Mouse (Mus musculus): ENCODE measurements around the gene Plcb2. TPM values are rescaled to one million over a fixed set of nuclear protein-coding genes. Genes with fewer than 3 reads are reported as not detected.
A peak's percentile ranks its signal among the peaks of the same experiment; 100 is the strongest.

Gene Plcb2
- polyA plus RNA-seq, 1 experiment from 2014 or later = 0.64 TPM

DNA sequence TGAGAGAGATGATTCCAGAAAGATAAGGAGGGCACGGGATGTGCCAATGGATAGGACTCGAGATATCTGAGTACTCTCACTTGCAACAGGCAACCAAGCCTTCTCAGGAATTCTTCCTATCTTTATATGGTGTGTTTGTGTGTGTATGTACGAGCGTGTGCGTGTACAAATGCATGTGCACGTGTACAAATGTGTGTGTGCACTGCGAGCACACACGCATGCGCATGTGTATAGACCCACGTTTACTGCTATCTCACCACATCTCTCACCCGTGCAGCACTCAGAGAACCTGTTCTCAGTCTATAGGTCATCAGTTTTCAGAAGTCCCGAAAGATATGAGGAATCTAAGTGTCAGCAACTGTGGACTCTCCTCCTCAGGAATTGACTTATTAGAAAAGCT lies 68.7 kb downstream of the Plcb2 start:
- peaks cover 10% of the 10 kb centered on the region for H3K4me1 ChIP-seq (replicated peaks; ENCODE audit: control insufficient read depth, insufficient read depth)
- H3K27ac ChIP-seq (replicated peaks) = peak overlapping the region; percentile 37; the same call in 1 of the 2 replicates
- H3K9ac ChIP-seq (ENCODE audit: low read length) = no peak overlapping the region
- H3K4me2 ChIP-seq (replicated peaks; ENCODE audit: low read depth) = peak overlapping the region; percentile 43
- H3K4me3 ChIP-seq (ENCODE audit: low read depth, low read length) = 0 out of 2 replicates have a peak overlapping the region, but pooled peaks have one; percentile 32
- no peaks in the 10 kb centered on the region for H3K9me3 ChIP-seq (ENCODE audit: control insufficient read depth, low read length)
- no peak for DNase-seq (ENCODE audit: low spot score)
- 76% methylated on average over 12 of the region's 12 CpGs for WGBS
- TF ChIP-seq EP300 (optimal IDR thresholded peaks at IDR 0.05) (no peak), CTCF (IDR thresholded peaks at IDR 0.05; ENCODE audit: low read depth) (no peak)
- no peaks in the 10 kb centered on the region for H3K36me3 ChIP-seq (ENCODE audit: control insufficient read depth, insufficient read depth, low read length)
- no peak for ATAC-seq (ENCODE audit: low FRiP score, low TSS enrichment)
- H3K27me3 ChIP-seq (ENCODE audit: control insufficient read depth, insufficient read depth, low read length) = no peaks in the 10 kb centered on the region

- TF ChIP-seq EP300 (optimal IDR thresholded peaks at IDR 0.05) (no peak), CTCF (IDR thresholded peaks at IDR 0.05; ENCODE audit: low read depth) (no peak)
- H3K36me3 ChIP-seq (ENCODE audit: control insufficient read depth, insufficient read depth, low read length) = no peaks in the 10 kb centered on the region
- no peak overlapping the region for H3K9ac ChIP-seq (ENCODE audit: low read length)
- 68% methylated on average over 1 of the region's 1 CpGs for WGBS
- H3K4me2 ChIP-seq (replicated peaks; ENCODE audit: low read depth) = no peak overlapping the region
- H3K9me3 ChIP-seq (ENCODE audit: control insufficient read depth, low read length) = no peaks in the 10 kb centered on the region
- DNase-seq (ENCODE audit: low spot score) = peak; percentile 55
- no peaks in the 10 kb centered on the region for H3K27me3 ChIP-seq (ENCODE audit: control insufficient read depth, insufficient read depth, low read length)
- peak; percentile 11; the same call in 1 of the 2 replicates for ATAC-seq (ENCODE audit: low FRiP score, low TSS enrichment)
- H3K4me1 ChIP-seq (replicated peaks; ENCODE audit: control insufficient read depth, insufficient read depth) = peaks cover 10% of the 10 kb centered on the region
- peak overlapping the region; percentile 37 for H3K27ac ChIP-seq (replicated peaks)
- no peak overlapping the region for H3K4me3 ChIP-seq (ENCODE audit: low read depth, low read length)
Measured at GRCm38 (mm10) chr2:118659077-118659476, 69.2 kb downstream of the Plcb2 start.

GRCm38 (mm10) chr2:118658457-118658856 lies 69.8 kb downstream of the Plcb2 start:
- Histone ChIP-seq H3K9me3 (ENCODE audit: control insufficient read depth, low read length) (no peaks in the 10 kb centered on the region), H3K9ac (ENCODE audit: low read length) (no peak overlapping the region), H3K27me3 (ENCODE audit: control insufficient read depth, insufficient read depth, low read length) (no peaks in the 10 kb centered on the region), H3K36me3 (ENCODE audit: control insufficient read depth, insufficient read depth, low read length) (no peaks in the 10 kb centered on the region), H3K27ac (replicated peaks) (peak overlapping the region; percentile 37), H3K4me1 (replicated peaks; ENCODE audit: control insufficient read depth, insufficient read depth) (peaks cover 9% of the 10 kb centered on the region), H3K4me3 (ENCODE audit: low read depth, low read length) (no peak overlapping the region), H3K4me2 (replicated peaks; ENCODE audit: low read depth) (no peak overlapping the region)
- TF ChIP-seq CTCF (IDR thresholded peaks at IDR 0.05; ENCODE audit: low read depth) (no peak), EP300 (optimal IDR thresholded peaks at IDR 0.05) (no peak)
- ATAC-seq (ENCODE audit: low FRiP score, low TSS enrichment) (peak; percentile 87), DNase-seq (ENCODE audit: low spot score) (peak; percentile 81)
- 28% methylated on average over 4 of the region's 4 CpGs for WGBS

Other genes with a start within 250 kb of the Plcb2 start
- gene Srp14, start 248.7 kb downstream of the Plcb2 start, polyA plus RNA-seq (2015; fragmentation: Nextera tagmentation; extraction: Ambion mirVana) = 175 and 180 TPM in 2 replicates
- 2.3 and 2.8 TPM in 2 replicates for gene Bmf, start 178.8 kb downstream of the Plcb2 start, polyA plus RNA-seq (2015; fragmentation: Nextera tagmentation; extraction: Ambion mirVana)
- 9.8 and 11.4 TPM in 2 replicates for gene Bub1b, start 130.2 kb downstream of the Plcb2 start, polyA plus RNA-seq (2015; fragmentation: Nextera tagmentation; extraction: Ambion mirVana)
- gene Pak6, start 65.1 kb downstream of the Plcb2 start, polyA plus RNA-seq (2015; fragmentation: Nextera tagmentation; extraction: Ambion mirVana) = 3.7 and 5.3 TPM in 2 replicates
- 0.11 and 0.27 TPM in 2 replicates for gene Ankrd63, start 24.5 kb downstream of the Plcb2 start, polyA plus RNA-seq (2015; fragmentation: Nextera tagmentation; extraction: Ambion mirVana)
- 33.8 and 36.7 TPM in 2 replicates for gene Inafm2, start 17.3 kb upstream of the Plcb2 start, polyA plus RNA-seq (2015; fragmentation: Nextera tagmentation; extraction: Ambion mirVana)
- 2.9 TPM in 2 replicates for gene Ccdc9b, start 34.2 kb upstream of the Plcb2 start, polyA plus RNA-seq (2015; fragmentation: Nextera tagmentation; extraction: Ambion mirVana)
- gene Phgr1, start 44.3 kb upstream of the Plcb2 start, polyA plus RNA-seq (2015; fragmentation: Nextera tagmentation; extraction: Ambion mirVana) = 165 and 184 TPM in 2 replicates
- 1.0 and 1.1 TPM in 2 replicates for gene Disp2, start 51.3 kb upstream of the Plcb2 start, polyA plus RNA-seq (2015; fragmentation: Nextera tagmentation; extraction: Ambion mirVana)
- gene Knstrn, start 85.6 kb upstream of the Plcb2 start, polyA plus RNA-seq (2015; fragmentation: Nextera tagmentation; extraction: Ambion mirVana) = 26.6 and 29.0 TPM in 2 replicates
- 30.9 and 35.9 TPM in 2 replicates for gene Ivd, start 133.5 kb upstream of the Plcb2 start, polyA plus RNA-seq (2015; fragmentation: Nextera tagmentation; extraction: Ambion mirVana)
- gene Bahd1, start 171.9 kb upstream of the Plcb2 start, polyA plus RNA-seq (2015; fragmentation: Nextera tagmentation; extraction: Ambion mirVana) = 3.7 and 3.8 TPM in 2 replicates
- gene Chst14, start 198.1 kb upstream of the Plcb2 start, polyA plus RNA-seq (2015; fragmentation: Nextera tagmentation; extraction: Ambion mirVana) = 13.6 and 14.2 TPM in 2 replicates

Measured in stomach, postnatal 0 days (tissue).